Mouse (Mus musculus): ENCODE data around the gene Hmg20b. TPM values are rescaled to one million over a fixed set of nuclear protein-coding genes. Genes with fewer than 3 reads are reported as not detected.

Hmg20b gene
- polyA plus RNA-seq, 1 experiment from 2014 or later: 39.9 TPM

DNA sequence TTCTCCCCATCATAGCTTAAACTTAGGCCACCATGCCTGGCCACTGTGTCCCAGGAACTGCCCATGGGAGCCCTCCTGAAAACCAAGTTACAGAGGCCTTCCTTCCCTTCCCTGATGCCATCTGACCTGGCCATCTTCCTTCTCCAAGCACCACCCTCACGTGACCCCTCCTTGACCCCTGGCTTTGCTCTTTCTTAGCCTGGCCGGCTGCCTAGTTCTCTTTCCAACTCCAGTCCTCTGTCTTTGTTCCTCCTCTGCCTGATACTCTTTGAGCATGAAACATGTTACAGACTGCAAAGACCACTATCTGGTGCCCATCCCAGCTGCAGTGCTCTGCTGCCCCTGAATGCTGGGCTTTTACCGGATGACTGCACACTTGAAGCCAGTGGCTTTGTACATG, 39.1 kb upstream of the Hmg20b start:
- 76% methylated on average over 3 of the region's 3 CpGs for WGBS (ENCODE audit: insufficient replicate concordance)
- 0 out of 2 replicates have a peak, but pooled peaks have one; percentile 3 for ATAC-seq
- no peaks in the 10 kb centered on the region; the same call in 1 of the 2 replicates for H3K27me3 ChIP-seq (replicated peaks)
- no peak overlapping the region for H3K9ac ChIP-seq
- H3K4me3 ChIP-seq: no peak overlapping the region
- H3K27ac ChIP-seq: peak overlapping the region; percentile 52
- peaks cover 48% of the 10 kb centered on the region for H3K36me3 ChIP-seq
- no peaks in the 10 kb centered on the region for H3K9me3 ChIP-seq (replicated peaks)
- peaks cover 59% of the 10 kb centered on the region for H3K4me1 ChIP-seq
- H3K4me2 ChIP-seq: no peak overlapping the region

- Histone ChIP-seq H3K36me3 (peaks cover 48% of the 10 kb centered on the region), H3K9me3 (replicated peaks) (no peaks in the 10 kb centered on the region), H3K9ac (no peak within 1 kb of the TSS), H3K27me3 (replicated peaks) (no peaks in the 10 kb centered on the region), H3K27ac (peak within 1 kb of the TSS; percentile 52), H3K4me2 (no peak within 1 kb of the TSS), H3K4me3 (no peak within 1 kb of the TSS), H3K4me1 (peaks cover 51% of the 10 kb centered on the region)
- ATAC-seq: no peak
- 77% methylated on average over 5 of the region's 5 CpGs for WGBS (ENCODE audit: insufficient replicate concordance)
These were observed 38.3 kb upstream of the Hmg20b start, which contains the start of gene Gm48552 for GRCm38 (mm10) chr10:81388505-81389055. TSS of gene Gm48552 (plus strand) at chr10:81389005.

- Histone ChIP-seq H3K4me2 (no peak overlapping the region), H3K9ac (no peak overlapping the region), H3K27ac (0 out of 2 replicates have a peak overlapping the region, but pooled peaks have one; percentile 3), H3K9me3 (replicated peaks) (no peaks in the 10 kb centered on the region), H3K4me1 (peaks cover 51% of the 10 kb centered on the region), H3K4me3 (no peak overlapping the region), H3K27me3 (replicated peaks) (no peaks in the 10 kb centered on the region), H3K36me3 (peaks cover 48% of the 10 kb centered on the region)
- WGBS (ENCODE audit: insufficient replicate concordance): 88% methylated on average over 20 of the region's 20 CpGs
- ATAC-seq: no peak
These were observed 37.4 kb upstream of the Hmg20b start for GRCm38 (mm10) chr10:81387716-81388115.

- Histone ChIP-seq H3K27ac (0 out of 2 replicates have a peak overlapping the region, but pooled peaks have one; percentile 89), H3K4me2 (peak overlapping the region; percentile 90), H3K27me3 (replicated peaks) (no peaks in the 10 kb centered on the region), H3K36me3 (peaks cover 42% of the 10 kb centered on the region), H3K9me3 (replicated peaks) (no peaks in the 10 kb centered on the region), H3K4me1 (peaks cover 63% of the 10 kb centered on the region), H3K9ac (peak overlapping the region; percentile 87), H3K4me3 (peak overlapping the region; percentile 93)
- WGBS (ENCODE audit: insufficient replicate concordance): 63% methylated on average over 22 of the region's 22 CpGs
- no peak for ATAC-seq
These were observed 35.5 kb upstream of the Hmg20b start for GRCm38 (mm10) chr10:81385603-81386306.

DNA sequence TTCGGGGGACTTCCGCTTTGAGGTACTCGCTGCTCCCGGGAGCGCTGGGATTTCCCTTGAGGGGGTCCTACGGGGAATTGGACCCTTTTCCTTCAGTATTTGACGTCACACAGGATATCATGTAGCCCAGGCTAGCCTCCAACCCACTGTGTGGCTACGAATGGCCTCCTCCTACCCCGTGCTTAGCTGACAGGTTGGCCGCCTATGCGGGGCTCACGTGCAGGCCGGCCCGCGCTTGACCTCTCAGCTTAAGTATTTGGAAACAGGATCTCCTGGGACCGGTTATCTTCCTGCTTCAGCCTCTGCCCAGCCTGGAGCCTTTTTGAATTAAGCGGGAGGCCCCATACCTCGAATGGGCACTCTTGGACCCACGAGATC, 34.3 kb upstream of the Hmg20b start:
- peak overlapping the region; percentile 90 for H3K4me2 ChIP-seq
- peaks cover 39% of the 10 kb centered on the region for H3K36me3 ChIP-seq
- H3K27ac ChIP-seq: peak overlapping the region; percentile 89
- under 1% methylated on average over 19 of the region's 19 CpGs for WGBS (ENCODE audit: insufficient replicate concordance)
- peaks cover 67% of the 10 kb centered on the region for H3K4me1 ChIP-seq
- no peaks in the 10 kb centered on the region for H3K27me3 ChIP-seq (replicated peaks)
- peak overlapping the region; percentile 93 for H3K4me3 ChIP-seq
- no peak for ATAC-seq
- peak overlapping the region; percentile 87 for H3K9ac ChIP-seq
- no peaks in the 10 kb centered on the region for H3K9me3 ChIP-seq (replicated peaks)

DNA sequence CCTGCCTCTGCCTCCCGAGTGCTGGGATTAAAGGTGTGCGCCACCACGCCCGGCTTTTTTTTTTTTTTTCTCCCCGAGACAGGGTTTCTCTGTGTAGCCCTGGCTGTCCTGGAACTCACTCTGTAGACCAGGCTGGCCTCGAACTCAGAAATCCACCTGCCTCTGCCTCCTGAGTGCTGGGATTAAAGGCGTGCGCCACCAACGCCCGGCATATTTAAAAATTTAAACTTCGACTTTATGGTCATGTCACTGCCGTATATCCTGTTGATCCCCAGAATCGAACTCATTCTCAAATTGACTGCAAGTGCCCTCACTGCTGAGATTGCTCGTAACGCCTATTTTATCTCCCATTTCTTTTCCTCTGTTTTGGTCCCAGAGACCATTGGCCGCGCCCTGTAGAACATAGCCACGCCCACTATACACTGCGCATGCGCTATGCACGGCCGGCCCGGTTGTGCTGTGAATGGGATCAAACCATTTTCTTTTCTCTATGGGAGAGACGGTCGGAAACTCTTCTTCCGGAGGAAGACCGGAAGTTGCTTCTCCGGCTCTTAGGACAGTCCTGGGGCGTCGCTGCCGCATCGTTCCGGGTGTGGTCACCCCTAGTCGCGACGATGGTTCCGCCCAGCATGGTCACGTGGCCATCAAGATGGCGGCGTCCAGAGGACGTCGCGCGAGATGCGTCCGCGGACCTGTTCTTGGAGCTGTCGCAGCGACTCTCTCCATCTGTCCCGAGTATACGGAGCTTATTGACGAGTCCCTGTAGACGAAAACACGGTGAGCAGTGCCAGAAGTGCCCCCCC, 33.7 kb upstream of the Hmg20b start, which contains the start of the genes Dohh and Gm48551:
Gene Dohh, plus strand, starts transcription at position 627 of the 803 bp plus-strand sequence.
Gene Gm48551, plus strand, starts transcription at position 665 of the 803 bp plus-strand sequence.
- Histone ChIP-seq H3K4me2 (peak within 1 kb of the TSS; percentile 90), H3K36me3 (peaks cover 34% of the 10 kb centered on the region), H3K27ac (peak within 1 kb of the TSS; percentile 89), H3K4me3 (peak within 1 kb of the TSS; percentile 93), H3K27me3 (replicated peaks) (no peaks in the 10 kb centered on the region), H3K9ac (peak within 1 kb of the TSS; percentile 87), H3K9me3 (replicated peaks) (no peaks in the 10 kb centered on the region), H3K4me1 (peaks cover 67% of the 10 kb centered on the region)
- 6% methylated on average over 54 of the region's 54 CpGs for WGBS (ENCODE audit: insufficient replicate concordance)
- ATAC-seq: peak; percentile 82

DNA sequence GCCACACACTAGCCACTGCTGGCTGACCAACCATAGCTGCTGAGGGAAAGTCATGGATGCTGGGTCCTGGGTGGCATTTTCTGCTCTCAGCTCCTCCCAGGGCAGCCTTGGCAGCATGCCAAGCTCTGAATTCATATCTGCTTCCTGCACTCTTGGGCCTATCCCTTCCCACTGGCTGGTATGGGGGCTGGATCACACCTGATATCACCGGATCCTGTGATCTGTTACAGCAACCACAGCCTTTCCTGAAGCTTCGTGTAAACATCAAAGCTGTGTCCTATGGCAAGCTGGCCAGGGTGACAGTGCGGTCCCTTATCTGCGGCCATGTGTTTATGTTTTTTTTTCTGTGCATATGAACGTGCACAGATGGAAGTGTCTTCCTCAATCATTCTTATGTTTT, 31.8 kb upstream of the Hmg20b start:
- peaks cover 14% of the 10 kb centered on the region for H3K36me3 ChIP-seq
- H3K9me3 ChIP-seq (replicated peaks): no peaks in the 10 kb centered on the region
- peak overlapping the region; percentile 81 for H3K9ac ChIP-seq
- peak; percentile 75 for ATAC-seq
- H3K4me2 ChIP-seq: peak overlapping the region; percentile 50
- WGBS (ENCODE audit: insufficient replicate concordance): 17% methylated on average over 5 of the region's 5 CpGs
- H3K4me1 ChIP-seq: peaks cover 69% of the 10 kb centered on the region
- peak overlapping the region; percentile 98 for H3K27ac ChIP-seq
- no peak overlapping the region for H3K4me3 ChIP-seq
- no peaks in the 10 kb centered on the region for H3K27me3 ChIP-seq (replicated peaks)

DNA sequence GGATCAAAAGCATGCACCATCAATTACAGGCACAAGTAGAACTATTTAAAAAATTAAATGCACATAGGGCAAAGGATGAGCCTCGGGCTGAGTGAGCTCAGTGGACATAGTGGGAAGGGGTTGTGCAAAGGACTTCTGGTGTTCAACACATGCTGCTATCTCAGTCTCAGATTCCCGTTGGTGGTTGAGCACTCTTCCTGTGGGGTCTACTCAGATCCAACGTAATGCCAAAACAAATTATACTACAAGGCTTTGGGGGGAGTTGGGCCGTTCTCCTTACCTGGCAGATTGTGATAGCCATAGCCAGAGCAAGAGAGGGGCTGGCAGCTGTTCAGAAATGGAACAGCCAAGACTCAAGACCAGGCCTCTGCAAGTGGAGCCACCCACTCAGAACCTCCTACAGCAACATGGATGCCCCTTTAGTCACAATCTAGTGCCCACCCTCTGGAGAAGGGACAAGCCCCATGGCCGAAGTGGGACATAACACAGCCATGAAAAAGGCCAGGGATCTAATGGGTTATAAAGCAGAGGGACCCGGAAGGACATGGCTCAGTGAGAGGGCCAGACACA, 29.6 kb upstream of the Hmg20b start:
- 54% methylated on average over 6 of the region's 6 CpGs for WGBS (ENCODE audit: insufficient replicate concordance)
- peak overlapping the region; percentile 81 for H3K9ac ChIP-seq
- H3K27ac ChIP-seq: peak overlapping the region; percentile 98
- H3K4me2 ChIP-seq: peak overlapping the region; percentile 79
- peaks cover 75% of the 10 kb centered on the region for H3K4me1 ChIP-seq
- no peaks in the 10 kb centered on the region for H3K27me3 ChIP-seq (replicated peaks)
- H3K9me3 ChIP-seq (replicated peaks): no peaks in the 10 kb centered on the region
- no peak for ATAC-seq
- peaks cover 16% of the 10 kb centered on the region for H3K36me3 ChIP-seq
- H3K4me3 ChIP-seq: peak overlapping the region; percentile 90

GRCm38 (mm10) chr10:81379183-81379553, 28.9 kb upstream of the Hmg20b start:
- H3K4me3 ChIP-seq: peak overlapping the region; percentile 90
- 58% methylated on average over 3 of the region's 3 CpGs for WGBS (ENCODE audit: insufficient replicate concordance)
- peak overlapping the region; percentile 98 for H3K27ac ChIP-seq
- H3K9me3 ChIP-seq (replicated peaks): no peaks in the 10 kb centered on the region
- H3K4me2 ChIP-seq: peak overlapping the region; percentile 79
- no peaks in the 10 kb centered on the region for H3K27me3 ChIP-seq (replicated peaks)
- H3K36me3 ChIP-seq: peaks cover 23% of the 10 kb centered on the region
- peaks cover 78% of the 10 kb centered on the region for H3K4me1 ChIP-seq
- no peak for ATAC-seq
- peak overlapping the region; percentile 81 for H3K9ac ChIP-seq

GRCm38 (mm10) chr10:81378553-81379182, 28.4 kb upstream of the Hmg20b start:
- Histone ChIP-seq H3K4me3 (peak overlapping the region; percentile 90), H3K4me1 (peaks cover 83% of the 10 kb centered on the region), H3K27me3 (replicated peaks) (no peaks in the 10 kb centered on the region), H3K9ac (peak overlapping the region; percentile 81), H3K27ac (peak overlapping the region; percentile 98), H3K36me3 (peaks cover 28% of the 10 kb centered on the region), H3K4me2 (peak overlapping the region; percentile 79), H3K9me3 (replicated peaks) (no peaks in the 10 kb centered on the region)
- WGBS (ENCODE audit: insufficient replicate concordance): under 1% methylated on average over 46 of the region's 46 CpGs
- ATAC-seq: peak; percentile 88
